ENCODE assay signal across 23 mouse cellular contexts in the genomic region with DNA sequence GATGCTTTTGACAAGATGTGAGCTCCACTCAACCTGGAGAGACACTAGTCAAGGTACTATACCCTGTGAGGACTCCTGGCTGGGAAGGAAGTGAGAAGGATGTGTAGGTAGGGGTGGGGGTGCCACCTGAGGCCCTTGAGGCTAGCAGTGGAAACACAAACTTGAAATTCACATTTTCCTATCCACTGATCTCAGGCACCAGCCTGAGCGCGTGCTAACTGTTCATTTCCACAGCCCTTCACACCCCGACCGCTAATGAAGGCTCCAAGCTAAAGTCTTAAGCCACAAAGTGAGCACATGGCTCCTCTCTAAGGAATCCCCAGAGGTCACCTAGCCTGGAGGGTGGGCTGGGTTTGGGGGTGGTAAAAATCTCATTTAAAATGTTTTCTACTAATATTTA. TPM values are rescaled to one million over a fixed set of nuclear protein-coding genes. Genes with fewer than 3 reads are reported as not detected.
DNase-seq lines count a peak whose midpoint lies in the region; ATAC-seq and TF ChIP-seq lines count a peak whose summit lies in the region.
"Had no signal": no experiment of that assay in that cellular context is flagged by ENCODE, and none has a peak within 500 bp of the region (broad histone marks: within the 10 kb centered on the region; RNA-seq: fewer than 3 reads in every experiment).

No protein-coding gene starts in this region.

- peak; percentile 6; the same call in 1 of the 2 replicates for TF ChIP-seq EP300 in CH12.LX (IDR thresholded peaks at IDR 0.05; ENCODE audit: low read length)

- H3K9ac ChIP-seq in CH12.LX (ENCODE audit: insufficient read depth, low read depth), result no peak overlapping the region
- no peak overlapping the region for H3K9ac ChIP-seq in forebrain, embryonic 12.5 days
- H3K9ac ChIP-seq: embryonic facial prominence, embryonic 13.5 days; embryonic facial prominence, embryonic 15.5 days; forebrain, embryonic 13.5 days; forebrain, embryonic 15.5 days; forebrain, postnatal 0 days had no signal

- no peaks in the 10 kb centered on the region for H3K79me2 ChIP-seq in CH12.LX (replicated peaks; ENCODE audit: control insufficient read depth, extremely low read depth, insufficient read depth, poor library complexity, severe bottlenecking)

- in situ Hi-C loops in CH12.LX (cut with MboI; ENCODE audit: low pct_ligation_motif_present, low pct_unique_long_range_greater_than_20kb, low sequenced_read_pairs), result no loop called here

- no peak for ATAC-seq in forebrain, embryonic 12.5 days (ENCODE audit: low FRiP score)
- ATAC-seq: forebrain, embryonic 13.5 days; forebrain, embryonic 15.5 days; forebrain, postnatal 0 days had no signal

- peak; percentile 72 for DNase-seq in CD4-positive helper T cell, adult 2 months (ENCODE audit: low read depth, low spot score)
- DNase-seq in CD4-positive, CD25-positive, alpha-beta regulatory T cell, adult 2 months (ENCODE audit: low read depth, low spot score), result peak; percentile 47
- DNase-seq in CH12.LX (ENCODE audit: extremely low read depth), result no peak
- DNase-seq in natural killer cell, adult 2 months (ENCODE audit: low spot score in 2 of 2), result peak; percentile 51 to 64
- DNase-seq in embryo, embryonic 10 days (ENCODE audit: low spot score), result no peak
- no peak for DNase-seq in frontal cortex, adult 2 months (ENCODE audit: extremely low spot score in 1 of 2, low spot score in 1 of 2)
- DNase-seq: adrenal gland, adult 8-10 months; adrenal gland, postnatal 14 days; adrenal gland, postnatal 36 days; cerebellum, adult 11-12 months; cerebellum, adult 2 months; cerebellum, adult 9-10 months; cerebellum, postnatal 10 days; cerebellum, postnatal 25 days; embryo, embryonic 11 days; forebrain, postnatal 0 days had no signal

- H3K4me2 ChIP-seq in CH12.LX (ENCODE audit: insufficient read depth, low read depth, poor library complexity, severe bottlenecking), result no peak overlapping the region
- no peak overlapping the region for H3K4me2 ChIP-seq in forebrain, embryonic 12.5 days
- H3K4me2 ChIP-seq: embryonic facial prominence, embryonic 13.5 days; embryonic facial prominence, embryonic 15.5 days; forebrain, embryonic 13.5 days; forebrain, embryonic 15.5 days had no signal

- H3K36me3 ChIP-seq in CH12.LX (replicated peaks in 1 of 2; ENCODE audit: control insufficient read depth in 1 of 2, insufficient read depth in 1 of 2, low read length in 1 of 2), result no peaks in the 10 kb centered on the region
- no peaks in the 10 kb centered on the region for H3K36me3 ChIP-seq in forebrain, embryonic 12.5 days (replicated peaks)
- H3K36me3 ChIP-seq: embryonic facial prominence, embryonic 13.5 days; embryonic facial prominence, embryonic 15.5 days; forebrain, embryonic 10.5 days; forebrain, embryonic 15.5 days had no signal

- dilution Hi-C loops in CH12.LX (cut with MboI; ENCODE audit: extremely low pct_ligation_motif_present, extremely low pct_unique_long_range_greater_than_20kb, low sequenced_read_pairs), result no loop called here

- H3K4me3 ChIP-seq in CH12.LX (replicated peaks in 1 of 3; ENCODE audit: low read depth in 2 of 3, low read length in 2 of 3, poor library complexity in 1 of 3), result no peak overlapping the region
- no peak overlapping the region for H3K4me3 ChIP-seq in forebrain, embryonic 12.5 days (replicated peaks)
- H3K4me3 ChIP-seq: embryonic facial prominence, embryonic 13.5 days; embryonic facial prominence, embryonic 15.5 days; erythroblast, embryonic 14.5 days; forebrain, embryonic 10.5 days; forebrain, embryonic 13.5 days; forebrain, embryonic 15.5 days had no signal

- no peak overlapping the region for H3K27ac ChIP-seq in CH12.LX (ENCODE audit: insufficient read depth, low read depth)
- no peak overlapping the region for H3K27ac ChIP-seq in forebrain, embryonic 12.5 days
- H3K27ac ChIP-seq: embryonic facial prominence, embryonic 13.5 days; embryonic facial prominence, embryonic 15.5 days; forebrain, embryonic 10.5 days; forebrain, embryonic 13.5 days; forebrain, embryonic 15.5 days had no signal

- no peak for TF ChIP-seq POLR2A in CH12.LX (IDR thresholded peaks at IDR 0.05; ENCODE audit: low read depth, low read length)

- WGBS in forebrain, embryonic 12.5 days, result 94% methylated on average over 4 of the region's 4 CpGs

- no peaks in the 10 kb centered on the region for H3K9me3 ChIP-seq in CH12.LX (replicated peaks; ENCODE audit: low read length)
- no peaks in the 10 kb centered on the region for H3K9me3 ChIP-seq in forebrain, embryonic 12.5 days
- H3K9me3 ChIP-seq: embryonic facial prominence, embryonic 13.5 days; embryonic facial prominence, embryonic 15.5 days; forebrain, embryonic 10.5 days; forebrain, embryonic 13.5 days; forebrain, embryonic 15.5 days had no signal

- no peak for TF ChIP-seq RAD21 in CH12.LX (IDR thresholded peaks at IDR 0.05; ENCODE audit: low read depth, low read length)

- peaks cover 16 to 61% of the 10 kb centered on the region in 2 experiments for H3K4me1 ChIP-seq in CH12.LX (ENCODE audit: control insufficient read depth in 1 of 2, insufficient read depth in 2 of 2)
- H3K4me1 ChIP-seq in forebrain, embryonic 12.5 days, result peaks cover 16% of the 10 kb centered on the region

- no peaks in the 10 kb centered on the region for H3K27me3 ChIP-seq in CH12.LX (replicated peaks)
- H3K27me3 ChIP-seq in forebrain, embryonic 12.5 days, result no peaks in the 10 kb centered on the region
- H3K27me3 ChIP-seq: embryonic facial prominence, embryonic 13.5 days; embryonic facial prominence, embryonic 15.5 days; forebrain, embryonic 13.5 days; forebrain, embryonic 15.5 days had no signal

- no peak for TF ChIP-seq CTCF in CH12.LX (conservative IDR thresholded peaks at IDR 0.05 in 1 of 2, IDR thresholded peaks at IDR 0.05 in 1 of 2; ENCODE audit: low read depth in 2 of 2, low read length in 2 of 2)

TF ChIP-seq in CH12.LX, 34 proteins besides CTCF, POLR2A, EP300 and RAD21:
- TF ChIP-seq ETS1 (conservative IDR thresholded peaks at IDR 0.05; ENCODE audit: low read depth, low read length) (peak; percentile 20; the same call in 1 of the 2 replicates), UBTF (IDR thresholded peaks at IDR 0.05; ENCODE audit: low read depth, low read length) (no peak), JUN (IDR thresholded peaks at IDR 0.05; ENCODE audit: insufficient read depth, low read depth, low read length) (no peak), BHLHE40 (IDR thresholded peaks at IDR 0.05; ENCODE audit: low read depth, low read length) (peak; percentile 42; the same call in 1 of the 2 replicates)
TF ChIP-seq in CH12.LX: peak in this region for 2.

RNA-seq across cellular contexts. Expression of gene Gfod1, which starts 57.1 kb away (rescaled TPM):
- total RNA-seq in CH12.LX (2012; rRNA removed) (0.30 and 0.46 TPM in 2 replicates), CH12.LX (2014; rRNA removed) (0.12 and 0.70 TPM in 2 replicates)
- 0.36 and 0.49 TPM in 2 replicates for polyA plus RNA-seq in CH12.LX (2012; ENCODE audit: insufficient read length, low read depth)
- polyA plus RNA-seq in forebrain, embryonic 12.5 days (2016; fragmentation: Nextera tagmentation; extraction: Ambion mirVana), result 0.97 and 1.1 TPM in 2 replicates
- polyA plus RNA-seq in frontal cortex, adult 2 months (2012; rRNA removed), result 27.0 and 29.0 TPM in 2 replicates

Comparison
In these comparisons a context has a peak if more than half of its experiments do, and no peak if none do; other contexts are left out.
1. DNase-seq: peak in CD4-positive helper T cell, adult 2 months (single experiment), CD4-positive, CD25-positive, alpha-beta regulatory T cell, adult 2 months (single experiment) and natural killer cell, adult 2 months (2 of 2); none in CH12.LX (single experiment), embryo, embryonic 10 days (single experiment) and frontal cortex, adult 2 months (0 of 2).
2. RNA of gene Gfod1, which starts 57.1 kb away (polyA plus RNA-seq): 27.0 to 29.0 TPM in frontal cortex, adult 2 months; 0.97 to 1.1 TPM in forebrain, embryonic 12.5 days and 0.36 to 0.49 TPM in CH12.LX; every median in the first group is over 10 times any median in the second.